Mouse (Mus musculus): ENCODE results near the gene Rbm18. TPM values are rescaled to one million over a fixed set of nuclear protein-coding genes. Genes with fewer than 3 reads are reported as not detected.
A peak's percentile ranks its signal among the peaks of the same experiment; 100 is the strongest.
"Not testable (repeated sequence)": the region's sequence is repeated elsewhere in the genome, so short reads cannot be mapped to it uniquely, and the experiment has no call there.

Gene Rbm18
- 74.5 and 75.4 TPM in 2 replicates for polyA plus RNA-seq (2015; fragmentation: Nextera tagmentation; extraction: Ambion mirVana)

DNA sequence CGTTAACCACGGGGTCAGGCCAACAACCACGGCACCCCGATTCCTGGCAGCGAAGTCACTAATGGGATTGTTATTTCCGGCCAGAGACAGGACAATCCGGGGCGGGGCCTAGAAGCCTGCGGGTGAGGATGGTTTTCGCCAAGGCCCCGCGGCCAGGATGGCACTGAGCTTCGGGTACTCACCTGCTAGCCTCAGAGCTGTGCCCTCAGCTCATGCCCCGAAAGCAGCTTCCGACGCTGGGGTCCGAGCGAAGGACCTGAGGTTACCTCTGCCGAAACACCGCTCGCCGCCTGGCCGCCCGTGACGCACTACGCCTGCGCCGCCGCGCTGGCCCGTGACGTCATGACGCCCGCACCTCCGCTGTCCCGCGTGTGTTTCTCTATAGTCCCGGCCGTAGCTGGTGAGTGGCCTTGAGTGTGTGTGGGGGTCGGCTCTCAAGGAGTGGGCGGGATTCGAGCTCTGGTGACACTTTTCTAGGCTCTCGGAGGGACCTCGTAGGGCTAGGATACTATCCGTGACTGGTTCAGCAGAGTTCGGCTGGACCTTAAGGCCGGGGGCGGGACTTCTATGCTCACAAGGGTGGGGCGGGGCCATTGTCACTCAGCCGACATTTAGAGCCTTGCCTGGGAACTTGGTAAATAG lies at the start of gene Rbm18, which contains the start of gene Mrrf:
Rbm18 (minus strand) TSS at position 474 of the 642 bp plus-strand sequence.
Mrrf (plus strand) TSS at position 90 of the 642 bp plus-strand sequence.
- Histone ChIP-seq H3K9me3 (ENCODE audit: low read length) (no peaks in the 10 kb centered on the region), H3K27me3 (ENCODE audit: insufficient read depth, low read length) (no peaks in the 10 kb centered on the region), H3K4me3 (ENCODE audit: low read length) (peak within 1 kb of the TSS; percentile 79), H3K36me3 (ENCODE audit: insufficient read depth, low read length) (peaks cover 19% of the 10 kb centered on the region), H3K27ac (ENCODE audit: low read length) (peak within 1 kb of the TSS; percentile 89), H3K9ac (replicated peaks; ENCODE audit: low read length) (peak within 1 kb of the TSS; percentile 88), H3K4me2 (replicated peaks; ENCODE audit: low read depth, low read length) (peak within 1 kb of the TSS; percentile 78), H3K4me1 (ENCODE audit: insufficient read depth, low read length) (peaks cover 30% of the 10 kb centered on the region)
- ATAC-seq (ENCODE audit: low FRiP score, low TSS enrichment) = peak; percentile 97
- under 1% methylated on average over 50 of the region's 50 CpGs for WGBS

DNA sequence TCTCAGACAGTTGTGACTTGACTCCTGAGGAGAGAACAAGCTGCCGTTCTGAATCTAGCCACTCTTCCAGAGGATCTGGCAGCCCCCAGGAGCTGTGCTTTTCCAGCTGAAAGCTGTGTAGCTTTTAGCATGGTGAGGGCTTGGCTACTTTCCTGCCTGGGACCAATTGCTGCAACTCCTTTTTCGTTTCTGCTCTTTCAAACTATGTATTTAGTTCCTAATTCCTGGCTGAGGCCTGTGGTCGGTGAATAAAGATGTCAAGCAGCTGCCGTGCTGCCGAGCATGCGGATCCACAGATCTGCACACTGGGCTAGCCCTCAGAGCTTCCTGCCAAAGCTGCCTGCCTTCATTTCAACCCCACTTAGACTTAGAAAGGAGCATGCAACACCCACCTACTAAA lies 48.3 kb upstream of the Rbm18 start:
- 57% methylated on average over 6 of the region's 6 CpGs for whole genome bisulfite sequencing
- ATAC-seq (ENCODE audit: low FRiP score, low TSS enrichment) = peak; percentile 35; the same call in 1 of the 2 replicates
- no peak overlapping the region for H3K4me2 ChIP-seq (replicated peaks; ENCODE audit: low read depth, low read length)

DNA sequence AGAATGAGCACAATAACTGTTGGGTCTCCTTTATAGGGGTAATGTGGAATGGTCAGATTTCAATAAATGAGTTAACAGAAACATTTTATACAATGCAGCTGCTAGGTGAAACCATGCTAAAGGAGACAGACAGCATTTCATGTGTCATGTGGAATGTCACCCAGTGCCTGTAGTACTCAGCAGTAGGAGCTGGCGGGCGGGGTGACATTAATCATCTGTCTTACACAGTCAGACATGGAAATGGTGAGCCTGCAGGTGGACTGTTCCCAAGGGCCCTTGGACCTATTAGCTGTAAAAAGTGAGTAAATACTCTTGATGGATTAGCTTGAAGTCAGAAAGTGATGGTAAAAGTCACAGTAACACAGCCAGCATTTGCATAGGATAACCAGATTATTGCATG lies 47.6 kb upstream of the Rbm18 start:
- WGBS = 67% methylated on average over 2 of the region's 2 CpGs

More for the DNA sequence above, 48.3 kb upstream of the Rbm18 start:
- Histone ChIP-seq H3K4me3 (ENCODE audit: low read length) (no peak overlapping the region), H3K4me1 (ENCODE audit: insufficient read depth, low read length) (0 out of 2 replicates have a peak, but pooled peaks cover 5% of the 10 kb centered on the region), H3K9me3 (ENCODE audit: low read length) (no peaks in the 10 kb centered on the region), H3K27me3 (ENCODE audit: insufficient read depth, low read length) (no peaks in the 10 kb centered on the region), H3K9ac (replicated peaks; ENCODE audit: low read length) (no peak overlapping the region), H3K36me3 (ENCODE audit: insufficient read depth, low read length) (0 out of 2 replicates have a peak, but pooled peaks cover 3% of the 10 kb centered on the region), H3K27ac (ENCODE audit: low read length) (peak overlapping the region; percentile 57)

DNA sequence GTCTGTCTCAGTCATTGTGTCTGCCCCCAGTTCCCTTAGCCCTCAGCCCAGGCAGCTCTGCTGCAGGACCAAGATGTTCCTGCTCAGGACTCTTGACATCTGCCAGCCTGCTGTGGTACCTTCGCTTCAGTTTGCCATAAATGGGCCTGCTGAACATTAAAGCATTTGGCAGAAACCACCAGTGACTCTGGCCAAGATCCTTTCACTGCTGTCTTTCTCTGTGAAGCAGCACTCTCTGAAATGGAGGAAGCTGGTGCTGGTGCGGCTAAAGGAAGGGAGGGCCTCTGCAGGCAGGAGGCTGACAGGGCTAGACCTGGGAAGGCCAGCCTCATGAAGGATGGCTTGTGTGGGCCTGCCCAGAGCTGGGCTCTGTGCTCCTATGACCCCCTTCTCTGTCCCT lies 46.7 kb upstream of the Rbm18 start:
- H3K9ac ChIP-seq (replicated peaks; ENCODE audit: low read length) = no peak overlapping the region
- no peaks in the 10 kb centered on the region for H3K27me3 ChIP-seq (ENCODE audit: insufficient read depth, low read length)
- no peaks in the 10 kb centered on the region for H3K9me3 ChIP-seq (ENCODE audit: low read length)
- H3K4me1 ChIP-seq (ENCODE audit: insufficient read depth, low read length) = 0 out of 2 replicates have a peak, but pooled peaks cover 5% of the 10 kb centered on the region
- H3K4me3 ChIP-seq (ENCODE audit: low read length) = no peak overlapping the region
- H3K4me2 ChIP-seq (replicated peaks; ENCODE audit: low read depth, low read length) = no peak overlapping the region
- no peak overlapping the region for H3K27ac ChIP-seq (ENCODE audit: low read length)
- WGBS = 74% methylated on average over 2 of the region's 2 CpGs
- no peak for ATAC-seq (ENCODE audit: low FRiP score, low TSS enrichment)
- H3K36me3 ChIP-seq (ENCODE audit: insufficient read depth, low read length) = 0 out of 2 replicates have a peak, but pooled peaks cover 3% of the 10 kb centered on the region

More for the DNA sequence above, 47.6 kb upstream of the Rbm18 start:
- H3K9me3 ChIP-seq (ENCODE audit: low read length) = no peaks in the 10 kb centered on the region
- H3K36me3 ChIP-seq (ENCODE audit: insufficient read depth, low read length) = 0 out of 2 replicates have a peak, but pooled peaks cover 3% of the 10 kb centered on the region
- H3K9ac ChIP-seq (replicated peaks; ENCODE audit: low read length) = no peak overlapping the region
- no peak for ATAC-seq (ENCODE audit: low FRiP score, low TSS enrichment)
- no peaks in the 10 kb centered on the region for H3K27me3 ChIP-seq (ENCODE audit: insufficient read depth, low read length)
- H3K4me1 ChIP-seq (ENCODE audit: insufficient read depth, low read length) = 0 out of 2 replicates have a peak, but pooled peaks cover 5% of the 10 kb centered on the region
- H3K27ac ChIP-seq (ENCODE audit: low read length) = no peak overlapping the region
- no peak overlapping the region for H3K4me2 ChIP-seq (replicated peaks; ENCODE audit: low read depth, low read length)
- no peak overlapping the region for H3K4me3 ChIP-seq (ENCODE audit: low read length)

DNA sequence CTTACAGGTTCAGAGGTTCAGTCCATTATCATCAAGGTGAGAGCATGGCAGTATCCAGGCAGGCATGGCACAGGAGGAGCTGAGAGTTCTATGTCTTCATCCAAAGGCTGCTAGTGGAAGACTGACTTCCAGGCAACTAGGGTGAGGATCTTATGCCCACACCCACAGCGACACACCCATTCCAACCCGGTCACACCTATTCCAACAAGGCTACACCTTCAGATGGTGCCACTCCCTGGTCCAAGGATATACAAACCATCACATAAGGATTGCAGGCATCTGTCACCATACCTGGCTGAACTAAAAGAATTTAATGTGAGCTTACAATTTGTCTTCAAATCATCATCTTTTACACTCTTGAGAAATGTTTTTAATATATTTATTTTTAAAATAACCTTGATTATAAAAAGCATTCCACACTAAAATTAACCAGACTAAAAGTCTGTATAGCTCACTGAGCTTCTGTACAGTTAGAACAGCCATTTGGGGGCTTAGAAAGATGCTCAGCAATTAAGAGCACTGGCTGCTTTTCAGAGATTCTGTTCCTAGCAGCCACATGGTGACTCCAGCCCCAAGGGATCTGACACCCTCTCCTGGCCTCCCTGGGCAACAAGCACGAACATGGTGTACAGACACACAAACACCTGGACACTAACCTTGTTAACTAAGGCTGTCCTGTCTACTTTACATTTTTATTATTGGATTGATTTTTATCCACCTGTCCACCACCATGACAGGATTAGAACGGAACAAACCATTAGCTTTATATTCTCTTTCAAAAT lies 45.2 kb upstream of the Rbm18 start:
- 82% methylated on average over 4 of the region's 4 CpGs for WGBS

DNA sequence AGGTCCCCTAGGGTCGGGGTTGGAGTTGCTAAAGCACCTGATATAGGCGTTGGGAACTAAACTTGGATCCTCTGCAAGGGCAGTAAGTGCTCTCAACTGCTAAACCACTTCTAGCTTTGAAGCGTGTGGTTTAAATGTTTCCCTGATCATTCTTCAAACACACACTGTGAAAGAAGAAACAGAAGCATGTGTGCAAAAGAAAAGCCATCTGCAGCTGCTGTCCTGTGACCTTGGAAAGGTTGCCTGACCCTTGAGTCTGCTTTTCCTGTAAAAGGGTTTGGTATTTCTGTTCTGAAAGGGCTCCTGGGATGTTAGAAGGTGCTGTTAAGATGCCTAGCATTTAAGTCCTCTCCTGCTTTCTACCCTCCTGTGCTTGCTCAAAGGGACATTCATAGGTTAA lies 42.9 kb upstream of the Rbm18 start:
- Histone ChIP-seq H3K4me3 (ENCODE audit: low read length) (no peak overlapping the region), H3K4me1 (ENCODE audit: insufficient read depth, low read length) (0 out of 2 replicates have a peak, but pooled peaks cover 8% of the 10 kb centered on the region), H3K9ac (replicated peaks; ENCODE audit: low read length) (no peak overlapping the region), H3K27me3 (ENCODE audit: insufficient read depth, low read length) (no peaks in the 10 kb centered on the region), H3K4me2 (replicated peaks; ENCODE audit: low read depth, low read length) (no peak overlapping the region), H3K27ac (ENCODE audit: low read length) (no peak overlapping the region), H3K36me3 (ENCODE audit: insufficient read depth, low read length) (peaks cover 4% of the 10 kb centered on the region), H3K9me3 (ENCODE audit: low read length) (no peaks in the 10 kb centered on the region)
- WGBS = 76% methylated on average over 3 of the region's 3 CpGs
- no peak for ATAC-seq (ENCODE audit: low FRiP score, low TSS enrichment)

More for the DNA sequence above, 45.2 kb upstream of the Rbm18 start:
- not testable (repeated sequence) for H3K9ac ChIP-seq (replicated peaks; ENCODE audit: low read length); H3K9me3 ChIP-seq (ENCODE audit: low read length); H3K27ac ChIP-seq (ENCODE audit: low read length); H3K4me1 ChIP-seq (ENCODE audit: insufficient read depth, low read length); H3K36me3 ChIP-seq (ENCODE audit: insufficient read depth, low read length); H3K4me2 ChIP-seq (replicated peaks; ENCODE audit: low read depth, low read length); H3K27me3 ChIP-seq (ENCODE audit: insufficient read depth, low read length); ATAC-seq (ENCODE audit: low FRiP score, low TSS enrichment); H3K4me3 ChIP-seq (ENCODE audit: low read length)

DNA sequence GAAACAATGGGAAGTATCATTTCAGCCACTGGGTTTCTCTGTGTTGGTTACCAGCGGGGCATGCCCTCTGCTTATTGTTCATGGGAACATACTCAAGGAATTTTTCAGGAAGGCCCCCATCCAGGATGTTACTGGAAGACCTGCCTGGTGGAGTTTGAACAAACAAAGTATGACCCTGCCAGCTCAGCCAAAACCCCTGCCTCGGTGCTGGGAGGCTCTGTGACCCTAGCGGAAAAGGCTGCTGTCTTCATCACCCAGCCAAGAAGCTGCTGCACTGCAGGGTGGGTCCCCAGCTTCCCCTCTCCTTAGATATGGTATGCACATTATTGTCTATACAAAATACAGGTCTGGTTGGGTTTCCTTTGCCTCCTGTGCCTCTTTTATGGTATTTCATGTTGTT lies 36.0 kb upstream of the Rbm18 start:
- H3K27ac ChIP-seq (ENCODE audit: low read length) = no peak overlapping the region
- H3K9me3 ChIP-seq (ENCODE audit: low read length) = no peaks in the 10 kb centered on the region
- 73% methylated on average over 3 of the region's 3 CpGs for WGBS
- no peak overlapping the region for H3K4me2 ChIP-seq (replicated peaks; ENCODE audit: low read depth, low read length)
- peaks cover 3% of the 10 kb centered on the region for H3K36me3 ChIP-seq (ENCODE audit: insufficient read depth, low read length)
- ATAC-seq (ENCODE audit: low FRiP score, low TSS enrichment) = no peak
- no peak overlapping the region for H3K4me3 ChIP-seq (ENCODE audit: low read length)
- no peak overlapping the region for H3K9ac ChIP-seq (replicated peaks; ENCODE audit: low read length)
- 0 out of 2 replicates have a peak, but pooled peaks cover 11% of the 10 kb centered on the region for H3K4me1 ChIP-seq (ENCODE audit: insufficient read depth, low read length)
- no peaks in the 10 kb centered on the region for H3K27me3 ChIP-seq (ENCODE audit: insufficient read depth, low read length)

DNA sequence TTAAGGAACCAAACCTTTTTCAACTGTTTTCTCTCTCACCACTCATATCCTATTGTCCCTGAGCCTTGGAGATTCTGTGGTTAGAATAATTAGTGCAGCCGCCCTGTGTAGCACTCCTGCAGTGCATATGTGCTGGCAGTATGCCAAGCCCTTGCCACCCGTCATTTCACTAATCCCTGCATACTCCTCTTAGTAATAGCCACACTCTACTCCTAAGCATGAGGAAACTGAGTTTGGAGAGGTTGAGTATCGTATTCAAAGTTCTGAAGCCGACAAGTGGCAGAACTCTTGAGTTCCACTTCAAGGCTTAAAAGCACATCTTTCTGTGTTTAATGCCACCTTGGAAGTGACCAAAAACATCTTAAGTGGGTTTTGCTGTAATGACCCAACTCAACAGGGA lies 35.6 kb upstream of the Rbm18 start:
- no peak overlapping the region for H3K4me3 ChIP-seq (ENCODE audit: low read length)
- H3K4me1 ChIP-seq (ENCODE audit: insufficient read depth, low read length) = 0 out of 2 replicates have a peak, but pooled peaks cover 11% of the 10 kb centered on the region
- no peaks in the 10 kb centered on the region for H3K36me3 ChIP-seq (ENCODE audit: insufficient read depth, low read length)
- H3K27me3 ChIP-seq (ENCODE audit: insufficient read depth, low read length) = no peaks in the 10 kb centered on the region
- no peak overlapping the region for H3K4me2 ChIP-seq (replicated peaks; ENCODE audit: low read depth, low read length)
- 71% methylated on average over 4 of the region's 4 CpGs for WGBS
- 0 out of 2 replicates have a peak, but pooled peaks have one; percentile 42 for ATAC-seq (ENCODE audit: low FRiP score, low TSS enrichment)
- no peak overlapping the region for H3K27ac ChIP-seq (ENCODE audit: low read length)
- no peak overlapping the region for H3K9ac ChIP-seq (replicated peaks; ENCODE audit: low read length)
- no peaks in the 10 kb centered on the region for H3K9me3 ChIP-seq (ENCODE audit: low read length)

DNA sequence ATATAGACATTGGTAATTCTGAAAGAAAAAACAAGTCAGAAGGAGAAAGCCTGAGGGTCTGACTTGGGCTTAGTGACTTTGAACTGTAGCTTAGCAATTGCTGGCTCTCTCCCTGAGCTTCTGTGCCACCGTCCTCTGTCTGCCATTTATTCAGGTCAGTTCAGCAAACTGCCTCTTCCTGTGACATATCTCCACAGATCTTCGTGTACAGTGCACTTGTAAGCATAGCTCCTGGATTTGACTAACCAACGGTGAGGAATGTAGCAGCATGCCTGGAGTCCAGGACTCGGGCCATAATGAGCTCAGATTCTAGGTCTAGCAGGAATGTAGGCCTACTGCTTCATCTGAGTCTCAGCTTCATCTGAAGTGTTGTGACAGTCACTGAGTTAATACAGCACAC lies 32.6 kb upstream of the Rbm18 start:
- Histone ChIP-seq H3K4me1 (ENCODE audit: insufficient read depth, low read length) (0 out of 2 replicates have a peak, but pooled peaks cover 8% of the 10 kb centered on the region), H3K4me3 (ENCODE audit: low read length) (no peak overlapping the region), H3K4me2 (replicated peaks; ENCODE audit: low read depth, low read length) (no peak overlapping the region), H3K9me3 (ENCODE audit: low read length) (no peaks in the 10 kb centered on the region), H3K27ac (ENCODE audit: low read length) (no peak overlapping the region), H3K9ac (replicated peaks; ENCODE audit: low read length) (no peak overlapping the region), H3K36me3 (ENCODE audit: insufficient read depth, low read length) (no peaks in the 10 kb centered on the region), H3K27me3 (ENCODE audit: insufficient read depth, low read length) (no peaks in the 10 kb centered on the region)
- no peak for ATAC-seq (ENCODE audit: low FRiP score, low TSS enrichment)
- WGBS = 77% methylated on average over 4 of the region's 4 CpGs

All from kidney, embryonic 16.5 days (tissue).